Mouse (Mus musculus): ENCODE measurements around the gene Iqgap2.

Iqgap2 gene

DNA sequence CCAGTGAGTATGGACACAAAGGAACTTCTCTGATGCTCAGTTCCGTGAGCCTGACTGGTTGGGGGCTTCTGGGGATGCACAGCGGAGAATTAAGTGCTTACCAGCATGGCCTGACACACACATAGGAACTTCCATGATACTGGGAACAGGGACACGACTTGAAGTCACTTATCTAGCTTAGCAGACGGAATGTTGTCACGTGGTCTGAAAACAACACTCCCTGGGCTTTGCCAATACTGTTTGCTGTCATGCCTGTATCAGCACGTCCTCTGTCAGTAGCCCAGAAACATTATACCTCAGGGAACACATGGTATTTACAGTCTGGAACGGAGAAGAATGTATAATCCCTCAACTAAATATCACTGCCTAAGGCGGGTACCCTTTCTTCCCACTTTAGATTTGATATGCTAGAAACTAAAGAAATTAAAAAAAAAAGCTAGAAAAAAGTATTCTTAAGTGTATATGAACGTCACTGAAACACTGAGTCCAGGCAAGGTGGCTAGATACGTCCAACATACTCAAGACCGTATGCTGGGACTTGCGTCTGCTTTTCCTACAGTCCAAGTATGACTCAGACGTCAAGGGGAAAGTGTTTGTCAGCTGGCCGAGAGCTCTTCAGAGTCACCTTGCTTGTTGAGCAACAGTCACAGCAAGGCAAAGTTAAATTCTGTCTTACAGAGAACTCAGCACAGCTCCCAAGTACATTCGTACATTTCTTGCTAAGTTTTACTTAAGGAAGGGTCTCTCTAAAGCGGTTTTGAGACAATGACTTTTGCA, 280.7 kb downstream of the Iqgap2 start:
- DNase-seq: no peak

DNA sequence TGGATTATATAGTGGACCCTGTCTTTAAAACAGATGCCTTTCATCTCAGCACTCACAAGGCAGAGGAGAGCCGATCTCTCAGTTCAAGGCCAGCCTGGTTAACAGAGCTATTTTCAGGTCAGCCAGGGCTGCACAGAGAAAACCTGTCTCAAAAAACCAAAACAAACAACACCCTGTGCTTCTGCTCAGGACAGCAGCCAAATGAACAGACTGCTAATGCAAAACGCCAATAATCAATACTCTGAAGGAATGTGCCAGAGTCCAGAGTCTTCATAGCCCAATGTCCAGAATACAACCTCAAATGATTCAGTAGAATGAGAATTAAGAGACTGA, 282.7 kb downstream of the Iqgap2 start:
- no peak for DNase-seq

DNA sequence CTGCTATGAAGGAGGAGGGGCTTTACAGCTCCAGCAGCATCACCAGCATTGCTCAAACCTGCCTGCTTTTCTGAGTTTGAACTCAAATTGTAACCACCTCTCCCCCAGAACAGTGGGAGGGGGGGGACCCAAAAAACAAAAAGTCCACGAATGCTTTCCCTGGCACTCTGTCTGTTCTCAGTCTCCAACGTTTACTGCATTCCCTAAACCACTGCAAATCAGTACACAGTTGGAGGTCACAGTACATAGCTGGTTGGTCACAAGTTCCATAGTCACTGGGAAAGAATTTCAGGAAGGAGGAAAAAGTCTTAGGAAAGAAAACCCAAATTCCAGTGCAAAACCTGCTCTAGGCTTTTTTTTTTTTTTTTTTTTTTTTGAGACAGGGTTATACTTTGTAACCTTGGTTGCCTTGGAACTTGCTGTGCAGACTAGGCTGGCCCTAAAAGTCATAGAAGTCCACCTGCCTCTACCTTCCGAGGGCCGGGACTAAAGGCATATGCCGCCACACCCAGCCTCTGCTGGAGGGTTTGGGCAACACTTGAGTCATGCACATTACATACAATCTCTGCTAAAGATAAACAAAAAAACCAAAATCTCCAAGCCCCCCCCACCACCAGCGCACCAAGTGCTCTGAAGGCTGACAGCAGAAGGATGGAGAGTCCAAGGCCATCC, 283.2 kb downstream of the Iqgap2 start:
- no peak for DNase-seq

DNA sequence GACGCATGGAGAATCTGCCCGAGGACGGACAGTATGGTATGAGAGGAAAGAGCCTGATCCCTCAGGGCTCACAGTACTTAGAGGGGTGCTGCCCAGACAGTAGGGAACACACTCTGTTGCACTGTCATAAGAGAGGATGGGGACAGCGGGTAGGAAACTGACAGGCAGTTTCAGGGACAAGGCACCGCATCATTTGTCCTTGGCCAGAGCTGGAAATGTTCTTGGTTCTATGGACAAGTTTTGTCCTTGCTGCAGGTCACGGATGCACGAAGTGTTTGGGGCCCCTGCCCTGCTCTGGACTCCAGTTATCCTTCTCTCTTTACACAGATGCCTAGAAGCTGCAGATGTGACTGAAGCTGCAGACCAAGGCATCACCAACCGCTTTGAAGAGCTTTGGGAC, 284.7 kb downstream of the Iqgap2 start:
- no peak for DNase-seq

DNA sequence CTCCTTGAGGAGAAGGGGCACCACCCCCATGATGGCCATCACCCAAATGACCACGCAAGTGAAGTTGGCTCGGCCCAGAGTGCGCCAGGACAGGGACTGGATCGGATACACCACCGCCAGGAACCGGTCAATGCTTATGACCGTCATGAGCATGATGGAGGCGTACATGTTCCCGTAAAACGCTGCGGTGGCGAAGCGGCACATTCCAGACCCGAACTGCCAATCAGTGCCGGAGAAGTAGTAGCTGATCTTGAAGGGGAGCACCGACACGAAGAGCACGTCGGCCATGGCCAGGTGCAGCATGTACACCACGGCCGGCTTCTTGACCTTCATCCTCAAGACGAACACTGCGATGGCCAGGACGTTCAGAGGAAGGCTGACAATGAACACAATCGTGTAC, 287.4 kb downstream of the Iqgap2 start:
- no peak for DNase-seq

DNA sequence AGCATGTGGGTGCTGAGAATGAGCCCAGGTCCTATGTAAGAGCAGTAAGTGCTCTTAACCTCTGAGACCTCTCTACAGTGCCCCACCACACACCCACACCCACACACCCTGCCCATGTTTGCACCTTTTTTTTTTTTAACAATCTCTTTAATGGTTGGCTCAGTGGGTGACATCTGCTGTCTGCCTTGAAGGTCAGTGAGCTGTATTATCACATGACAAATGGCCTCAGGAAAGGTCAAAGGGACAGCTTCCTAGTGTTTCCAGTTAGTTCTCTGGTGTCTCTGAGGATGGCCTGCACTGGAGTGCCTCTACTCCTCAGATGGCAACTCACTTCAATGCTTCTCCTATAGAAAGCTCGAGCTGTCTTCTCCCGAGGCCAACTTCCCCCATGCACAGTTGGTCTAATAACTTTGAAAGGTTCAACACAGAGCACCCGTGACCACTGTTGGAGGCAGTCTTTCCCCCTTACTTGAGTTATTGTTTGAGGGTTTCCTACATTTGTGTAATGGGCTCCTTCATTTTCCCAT, 291.8 kb downstream of the Iqgap2 start:
- DNase-seq: no peak

DNA sequence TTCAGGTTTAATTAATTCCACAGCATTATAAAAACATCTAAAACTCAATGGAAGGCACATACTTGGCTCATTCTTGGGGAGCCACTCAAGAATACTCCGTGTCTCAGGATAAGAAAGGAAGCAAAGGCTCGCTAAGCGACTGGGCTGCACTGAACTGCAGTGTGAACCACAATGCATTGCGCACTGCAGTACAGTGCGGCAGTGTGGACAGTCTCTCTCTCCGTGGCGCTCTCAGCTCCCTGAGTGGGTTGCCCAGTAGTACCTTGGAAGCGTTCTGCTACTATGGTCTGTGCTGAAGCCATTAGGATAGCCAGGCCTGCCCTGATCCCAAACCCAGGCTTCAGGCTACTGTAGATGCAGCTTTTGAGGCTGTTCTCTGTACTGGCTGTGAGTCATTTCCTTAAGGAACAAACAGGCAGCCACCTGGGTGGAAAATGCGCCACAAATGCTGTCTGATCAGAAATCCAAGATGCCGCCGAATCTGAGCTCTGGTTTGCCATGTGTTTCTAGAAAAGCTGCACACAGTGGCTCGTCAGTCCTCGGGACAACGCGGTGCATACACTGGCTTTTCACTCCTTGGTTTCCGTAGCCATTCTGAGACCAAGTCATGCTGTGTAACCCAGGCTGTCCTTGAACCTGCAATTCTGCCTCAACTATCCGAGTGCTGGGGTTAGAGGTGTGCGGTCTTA, 293.3 kb downstream of the Iqgap2 start:
- no peak for DNase-seq

DNA sequence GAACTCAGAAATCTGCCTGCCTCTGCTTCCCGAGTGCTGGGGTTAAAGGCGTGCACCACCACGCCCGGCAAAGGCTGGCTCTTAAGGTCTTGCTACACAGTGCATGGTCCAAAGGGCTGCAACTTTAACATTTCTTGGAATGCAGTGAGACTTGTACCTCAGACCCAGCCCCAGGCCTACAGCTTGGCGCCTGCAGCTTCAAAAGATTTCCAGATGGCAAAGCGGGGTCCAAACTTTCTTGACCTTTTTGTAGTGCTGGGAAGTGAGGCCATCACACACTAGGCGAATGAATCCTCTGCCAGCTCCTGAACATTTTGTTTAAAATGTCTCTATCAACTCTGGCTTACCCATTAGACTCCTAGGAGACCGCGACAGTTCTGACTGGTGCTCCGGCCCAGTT, 294.1 kb downstream of the Iqgap2 start:
- DNase-seq: no peak

DNA sequence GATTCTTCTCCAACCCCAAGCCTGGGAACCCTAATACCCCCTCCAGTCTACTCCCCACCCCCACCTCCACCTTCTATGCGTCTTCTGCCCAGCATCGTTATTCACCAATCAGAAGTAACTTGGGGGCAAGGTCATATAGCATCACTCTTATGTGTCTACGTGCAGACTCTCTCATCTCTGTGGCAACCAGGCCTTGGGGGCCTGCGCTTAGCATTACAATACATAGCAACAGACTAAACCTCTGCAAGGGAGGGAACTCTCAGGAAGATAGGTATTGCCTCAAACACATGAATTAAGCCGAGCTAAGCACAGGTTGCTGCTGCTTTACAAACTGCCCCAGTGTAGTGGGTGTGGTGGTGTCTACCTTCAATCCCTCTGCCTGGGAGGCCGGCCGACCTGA, 295.0 kb downstream of the Iqgap2 start:
- DNase-seq: no peak

DNA sequence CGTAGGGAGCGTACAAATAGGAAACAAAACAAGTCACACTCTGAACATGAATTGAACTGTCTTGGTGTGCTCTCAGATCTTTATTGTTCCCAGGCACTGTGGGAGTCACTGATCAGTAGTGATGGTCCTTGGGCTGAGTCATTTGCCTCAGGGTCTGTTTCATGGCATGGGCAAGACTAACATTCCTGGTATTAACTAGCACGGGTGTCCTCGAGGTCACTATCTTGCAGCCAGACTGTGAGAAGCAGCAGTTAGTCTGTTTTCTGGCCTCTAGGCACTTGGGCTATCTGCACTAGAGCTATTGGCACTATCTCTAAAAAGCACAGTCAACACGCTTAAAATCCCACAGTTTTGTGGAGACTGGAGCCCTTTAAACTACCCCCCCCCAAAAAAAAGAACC, 295.8 kb downstream of the Iqgap2 start:
- DNase-seq: no peak

DNA sequence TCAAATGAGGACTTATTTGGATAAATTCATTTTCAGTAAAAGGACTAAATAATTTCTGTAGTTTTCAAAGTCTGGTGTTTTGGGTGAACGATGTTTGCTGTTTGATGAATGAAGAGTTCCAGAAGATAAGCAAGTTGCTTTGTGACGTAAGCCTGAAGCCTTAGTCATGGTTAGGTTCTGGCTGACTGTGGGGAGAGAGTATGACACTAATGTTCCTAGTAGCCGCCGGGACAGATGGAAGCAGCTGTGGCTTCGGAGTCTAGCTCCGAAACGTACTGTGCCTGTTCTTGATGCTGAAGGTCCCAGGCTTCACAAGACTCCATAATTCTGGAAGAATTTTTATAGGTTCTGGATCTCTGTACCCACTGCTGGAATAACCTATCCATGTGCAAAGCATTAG, 296.3 kb downstream of the Iqgap2 start:
- no peak for DNase-seq

DNA sequence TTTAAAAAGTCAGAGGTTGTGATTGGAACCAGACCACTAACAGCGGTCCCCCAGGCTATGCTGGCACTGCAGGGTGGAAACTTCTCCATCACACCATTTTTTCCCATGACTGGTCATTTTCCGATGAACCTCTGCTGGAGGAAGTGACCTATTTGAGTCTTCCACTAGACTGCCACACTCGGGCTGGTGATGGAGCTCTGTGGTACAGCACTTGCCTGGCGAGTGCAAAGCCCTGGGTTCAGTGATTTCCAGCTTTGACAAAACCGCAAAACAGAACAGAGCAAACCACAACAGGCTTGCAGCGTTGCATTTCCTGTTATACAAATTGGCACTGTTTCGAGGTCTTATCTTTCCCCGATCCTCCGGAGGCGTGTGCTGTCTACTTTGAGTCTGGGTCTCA, 298.9 kb downstream of the Iqgap2 start:
- no peak for DNase-seq

DNA sequence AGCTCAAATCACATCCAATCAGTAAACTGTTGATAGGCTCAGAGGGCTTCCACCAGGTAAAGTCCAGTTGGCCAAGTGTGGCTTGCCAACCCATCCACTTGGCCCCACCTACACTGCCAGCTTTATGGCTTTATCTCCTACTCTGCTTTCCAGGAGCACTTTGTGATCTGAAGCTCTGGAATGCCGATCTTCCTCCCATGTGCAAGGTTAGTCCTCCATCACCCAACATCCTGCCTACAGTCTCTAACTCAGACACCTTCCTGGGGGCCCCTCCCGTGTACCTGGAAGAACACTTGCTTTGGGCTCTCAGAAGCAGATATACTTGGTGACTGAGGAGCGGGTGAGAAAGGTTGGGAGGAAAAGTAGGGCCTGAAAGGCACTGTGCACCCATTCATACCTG, 300.1 kb downstream of the Iqgap2 start:
- DNase-seq: no peak

DNA sequence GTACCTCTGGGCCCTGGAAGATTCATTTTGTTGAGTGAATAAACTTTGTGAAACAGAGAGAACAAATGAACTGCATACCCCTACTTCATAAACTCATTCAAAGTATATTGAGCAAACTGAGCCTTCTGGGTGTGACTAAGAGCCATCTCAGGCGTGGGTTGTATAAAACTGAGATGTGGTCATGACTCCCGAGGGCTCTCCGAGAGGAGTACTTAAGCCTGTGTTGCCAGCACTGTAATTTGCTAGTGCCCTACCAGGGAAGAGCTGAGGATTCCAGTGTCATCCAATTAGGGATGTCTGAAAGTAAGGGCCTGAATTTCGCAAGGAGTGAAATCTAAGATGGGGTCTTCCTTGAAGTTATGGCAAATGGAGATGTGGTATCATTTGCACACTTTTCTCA, 304.1 kb downstream of the Iqgap2 start:
- no peak for DNase-seq

DNA sequence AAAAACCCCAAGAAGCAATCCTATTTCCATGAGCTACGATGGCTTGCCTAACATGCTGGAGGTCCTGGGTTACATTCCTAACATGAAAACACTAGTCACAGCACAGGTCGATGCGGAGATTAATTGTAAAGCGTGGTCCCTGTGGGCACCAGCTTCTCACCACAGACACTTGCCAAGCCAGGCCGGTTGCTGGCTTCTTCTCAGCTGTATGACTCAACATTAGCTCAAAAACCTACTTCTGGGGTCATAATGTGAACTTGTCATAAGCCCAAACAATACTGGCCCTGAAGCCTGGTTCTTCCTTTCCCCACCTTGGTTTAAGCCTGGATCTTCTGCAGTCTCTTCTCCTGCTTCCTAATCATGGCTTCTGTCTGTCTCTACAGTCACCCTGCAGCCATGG, 306.8 kb downstream of the Iqgap2 start:
- DNase-seq: no peak

DNA sequence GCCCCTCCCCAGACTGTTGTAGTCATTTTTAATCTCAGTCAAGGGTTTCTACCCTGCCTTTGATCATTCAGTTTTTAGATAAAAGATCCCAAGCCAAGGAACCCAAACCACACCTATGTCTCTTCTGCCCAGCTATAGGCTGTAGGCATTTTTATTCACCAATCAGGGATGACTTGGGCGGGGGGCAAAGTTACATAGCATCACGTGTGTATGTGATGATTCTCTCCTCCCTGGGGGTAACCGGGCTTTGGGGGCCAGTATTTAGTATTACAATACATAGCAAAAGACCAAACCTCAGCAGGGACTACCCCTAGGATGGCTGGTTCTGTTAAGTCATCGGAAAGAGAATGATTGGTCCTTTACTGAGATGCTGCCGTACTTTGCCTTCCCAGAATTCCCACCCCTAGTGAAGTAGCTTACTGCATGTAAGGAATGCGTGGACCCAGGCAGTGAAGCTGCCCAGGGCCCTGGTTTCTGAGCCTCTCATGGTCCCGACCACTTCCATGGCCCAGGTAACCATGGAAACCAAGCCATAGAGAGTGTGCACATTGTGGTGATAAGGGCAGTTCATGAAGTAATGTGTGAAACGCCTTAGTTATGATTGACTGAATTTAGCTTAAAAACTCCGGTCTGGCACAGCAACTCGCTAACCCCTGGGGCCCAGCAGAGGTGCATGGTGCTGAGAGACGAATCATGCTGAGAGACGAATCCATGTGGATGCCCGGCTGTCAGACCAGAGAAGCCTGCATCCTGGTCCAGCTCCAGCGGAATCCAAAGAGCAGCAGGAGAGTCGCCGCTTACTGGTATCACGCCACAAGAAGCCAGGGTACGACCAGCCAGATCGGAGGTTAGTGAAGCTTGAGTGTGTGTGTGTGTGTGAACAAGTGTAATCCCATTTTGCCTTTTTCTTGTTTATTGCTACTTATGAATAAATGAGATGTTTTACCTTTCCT, 308.2 kb downstream of the Iqgap2 start:
- DNase-seq: no peak

DNA sequence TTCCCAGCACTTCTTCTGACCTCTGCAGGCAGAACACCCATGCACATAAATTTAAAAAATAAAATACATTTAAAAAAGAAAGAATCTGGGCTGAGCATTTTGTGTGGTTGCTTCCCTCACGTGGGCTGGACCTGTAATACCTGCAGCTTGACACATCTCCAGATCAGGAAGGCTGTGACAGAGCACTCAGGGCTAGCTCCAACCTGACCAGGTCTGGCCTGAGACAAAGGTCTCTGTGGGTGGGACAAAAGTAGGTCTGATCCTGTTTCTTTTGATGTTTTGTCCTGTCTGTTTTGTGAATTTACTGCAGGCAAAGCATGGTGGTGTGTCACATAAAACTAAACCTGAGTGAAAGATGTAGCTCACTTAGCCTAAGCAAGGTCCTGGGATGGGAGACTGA, 309.9 kb downstream of the Iqgap2 start:
- DNase-seq: no peak

DNA sequence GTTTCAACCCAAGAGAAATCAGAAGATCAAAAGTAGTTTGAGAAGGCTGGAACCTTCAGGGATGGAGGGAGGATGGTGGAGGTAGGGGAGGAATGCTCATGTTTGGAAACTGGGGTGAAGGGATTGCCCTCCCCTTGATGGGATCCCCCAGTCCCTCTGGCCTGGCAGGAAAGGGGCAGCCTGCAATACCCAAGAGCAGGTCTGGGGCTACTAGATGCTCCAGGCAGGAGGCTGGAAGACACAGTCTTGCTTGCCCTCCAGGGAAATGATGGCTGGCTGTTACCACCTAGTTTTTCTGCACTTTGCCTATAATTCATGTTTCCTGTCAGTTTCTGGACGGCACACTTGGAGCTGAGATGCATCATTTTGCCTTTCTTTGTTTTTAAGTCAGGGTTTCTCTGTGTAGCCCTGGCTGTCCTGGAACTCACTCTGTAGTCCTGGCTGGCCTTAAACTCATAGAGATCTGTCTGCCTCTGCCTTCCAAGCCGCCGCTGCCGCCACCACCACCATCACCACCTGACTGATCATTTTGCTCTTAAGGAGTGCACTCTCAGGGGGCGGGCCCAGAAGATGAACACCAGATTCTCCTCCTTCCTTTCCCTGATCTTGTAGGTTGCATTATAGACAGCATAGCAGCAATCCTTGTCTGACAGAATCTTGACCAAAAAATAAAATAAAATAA, 313.6 kb downstream of the Iqgap2 start:
- no peak for DNase-seq

Measured in cerebellum, adult 11 months (tissue).